Mouse (Mus musculus): ENCODE measurements around the gene Slc7a5. TPM values are rescaled to one million over a fixed set of nuclear protein-coding genes. Genes with fewer than 3 reads are reported as not detected.

Slc7a5 gene
- polyA plus RNA-seq (2012; rRNA removed), result 84.9 and 104 TPM in 2 replicates

GRCm38 (mm10) chr8:121907587-121908248 lies at the start of gene Slc7a5:
Gene Slc7a5 (minus strand): TSS chr8:121907694.
- TF ChIP-seq POLR2A (IDR thresholded peaks at IDR 0.05; ENCODE audit: control insufficient read depth, low read depth, low read length), result peak; percentile 92
- TF ChIP-seq CTCF (IDR thresholded peaks at IDR 0.05; ENCODE audit: control insufficient read depth, insufficient read depth, insufficient replicate concordance, low read depth, low read length), result no peak
- Histone ChIP-seq H3K36me3 (ENCODE audit: control insufficient read depth, insufficient read depth, low read length) (no peaks in the 10 kb centered on the region; the same call in 1 of the 2 replicates), H3K4me3 (ENCODE audit: control insufficient read depth, low read depth, low read length) (peak within 1 kb of the TSS; percentile 96), H3K27me3 (ENCODE audit: control insufficient read depth, insufficient read depth, low read length) (no peaks in the 10 kb centered on the region), H3K27ac (ENCODE audit: control insufficient read depth, insufficient read depth, low read depth, low read length) (peak within 1 kb of the TSS; percentile 97), H3K4me1 (ENCODE audit: control insufficient read depth, insufficient read depth, low read length) (peaks cover 22% of the 10 kb centered on the region)

GRCm38 (mm10) chr8:121955825-121956500 lies 48.5 kb upstream of the Slc7a5 start:
- TF ChIP-seq CTCF (IDR thresholded peaks at IDR 0.05; ENCODE audit: control insufficient read depth, insufficient read depth, insufficient replicate concordance, low read depth, low read length), result no peak
- TF ChIP-seq POLR2A (IDR thresholded peaks at IDR 0.05; ENCODE audit: control insufficient read depth, low read depth, low read length), result peak; percentile 34; the same call in 1 of the 2 replicates
- H3K4me1 ChIP-seq (ENCODE audit: control insufficient read depth, insufficient read depth, low read length), result peaks cover 5% of the 10 kb centered on the region

GRCm38 (mm10) chr8:121954981-121955555 lies 47.6 kb upstream of the Slc7a5 start:
- Histone ChIP-seq H3K36me3 (ENCODE audit: control insufficient read depth, insufficient read depth, low read length) (no peaks in the 10 kb centered on the region), H3K27me3 (ENCODE audit: control insufficient read depth, insufficient read depth, low read length) (no peaks in the 10 kb centered on the region), H3K4me1 (ENCODE audit: control insufficient read depth, insufficient read depth, low read length) (peaks cover 5% of the 10 kb centered on the region)

More at GRCm38 (mm10) chr8:121955825-121956500, 48.5 kb upstream of the Slc7a5 start:
- H3K36me3 ChIP-seq (ENCODE audit: control insufficient read depth, insufficient read depth, low read length), result no peaks in the 10 kb centered on the region
- no peaks in the 10 kb centered on the region for H3K27me3 ChIP-seq (ENCODE audit: control insufficient read depth, insufficient read depth, low read length)
- H3K4me3 ChIP-seq (ENCODE audit: control insufficient read depth, low read depth, low read length), result no peak overlapping the region
- 0 out of 2 replicates have a peak overlapping the region, but pooled peaks have one; percentile 22 for H3K27ac ChIP-seq (ENCODE audit: control insufficient read depth, insufficient read depth, low read depth, low read length)

GRCm38 (mm10) chr8:121953821-121954545 lies 46.5 kb upstream of the Slc7a5 start:
- Histone ChIP-seq H3K4me1 (ENCODE audit: control insufficient read depth, insufficient read depth, low read length) (peaks cover 8% of the 10 kb centered on the region), H3K27ac (ENCODE audit: control insufficient read depth, insufficient read depth, low read depth, low read length) (no peak overlapping the region), H3K36me3 (ENCODE audit: control insufficient read depth, insufficient read depth, low read length) (no peaks in the 10 kb centered on the region), H3K27me3 (ENCODE audit: control insufficient read depth, insufficient read depth, low read length) (no peaks in the 10 kb centered on the region), H3K4me3 (ENCODE audit: control insufficient read depth, low read depth, low read length) (no peak overlapping the region)
- TF ChIP-seq POLR2A (IDR thresholded peaks at IDR 0.05; ENCODE audit: control insufficient read depth, low read depth, low read length) (peak; percentile 63; the same call in 1 of the 2 replicates), CTCF (IDR thresholded peaks at IDR 0.05; ENCODE audit: control insufficient read depth, insufficient read depth, insufficient replicate concordance, low read depth, low read length) (no peak)

More at GRCm38 (mm10) chr8:121954981-121955555, 47.6 kb upstream of the Slc7a5 start:
- H3K27ac ChIP-seq (ENCODE audit: control insufficient read depth, insufficient read depth, low read depth, low read length), result no peak overlapping the region
- no peak overlapping the region for H3K4me3 ChIP-seq (ENCODE audit: control insufficient read depth, low read depth, low read length)
- TF ChIP-seq POLR2A (IDR thresholded peaks at IDR 0.05; ENCODE audit: control insufficient read depth, low read depth, low read length) (peak; percentile 56; the same call in 1 of the 2 replicates), CTCF (IDR thresholded peaks at IDR 0.05; ENCODE audit: control insufficient read depth, insufficient read depth, insufficient replicate concordance, low read depth, low read length) (no peak; the same call in 1 of the 2 replicates)

- H3K4me3 ChIP-seq (ENCODE audit: control insufficient read depth, low read depth, low read length), result no peak overlapping the region
- peaks cover 19% of the 10 kb centered on the region for H3K4me1 ChIP-seq (ENCODE audit: control insufficient read depth, insufficient read depth, low read length)
- TF ChIP-seq POLR2A (IDR thresholded peaks at IDR 0.05; ENCODE audit: control insufficient read depth, low read depth, low read length) (no peak; the same call in 1 of the 2 replicates), CTCF (IDR thresholded peaks at IDR 0.05; ENCODE audit: control insufficient read depth, insufficient read depth, insufficient replicate concordance, low read depth, low read length) (no peak)
Measured at GRCm38 (mm10) chr8:121952800-121953199, 45.3 kb upstream of the Slc7a5 start.

GRCm38 (mm10) chr8:121952122-121952521 lies 44.6 kb upstream of the Slc7a5 start:
- no peak overlapping the region for H3K27ac ChIP-seq (ENCODE audit: control insufficient read depth, insufficient read depth, low read depth, low read length)
- H3K36me3 ChIP-seq (ENCODE audit: control insufficient read depth, insufficient read depth, low read length), result no peaks in the 10 kb centered on the region
- TF ChIP-seq CTCF (IDR thresholded peaks at IDR 0.05; ENCODE audit: control insufficient read depth, insufficient read depth, insufficient replicate concordance, low read depth, low read length), result no peak
- no peak for TF ChIP-seq POLR2A (IDR thresholded peaks at IDR 0.05; ENCODE audit: control insufficient read depth, low read depth, low read length)
- peaks cover 25% of the 10 kb centered on the region for H3K4me1 ChIP-seq (ENCODE audit: control insufficient read depth, insufficient read depth, low read length)
- H3K4me3 ChIP-seq (ENCODE audit: control insufficient read depth, low read depth, low read length), result no peak overlapping the region
- H3K27me3 ChIP-seq (ENCODE audit: control insufficient read depth, insufficient read depth, low read length), result no peaks in the 10 kb centered on the region

More at GRCm38 (mm10) chr8:121952800-121953199, 45.3 kb upstream of the Slc7a5 start:
- no peaks in the 10 kb centered on the region for H3K27me3 ChIP-seq (ENCODE audit: control insufficient read depth, insufficient read depth, low read length)
- no peak overlapping the region for H3K27ac ChIP-seq (ENCODE audit: control insufficient read depth, insufficient read depth, low read depth, low read length)
- no peaks in the 10 kb centered on the region for H3K36me3 ChIP-seq (ENCODE audit: control insufficient read depth, insufficient read depth, low read length)

Data from testis, adult 2 months (tissue).